Mouse (Mus musculus) common myeloid progenitor, adult 5-6 weeks (primary cell): ENCODE data around the gene Cpa5. TPM values are rescaled to one million over a fixed set of nuclear protein-coding genes. Genes with fewer than 3 reads are reported as not detected.
A peak's percentile ranks its signal among the peaks of the same experiment; 100 is the strongest.

Experiments used
- ATAC-seq: replicated peaks from 2 replicates; pipeline ENCODE4 v1.8.0; 2016; ENCODE audit warnings: low read depth, mild to moderate bottlenecking, moderate TSS enrichment, inconsistent platforms; ENCODE audit not compliant: poor library complexity, severe bottlenecking
- total RNA-seq: library from RNA; stranded (forward); fragments of 200-1000, 187-1606 nt; gene quantifications from 2 replicates; pipeline ENCODE4 v1.2.3, GENCODE M21; 2017

Gene Cpa5
- total RNA-seq, 1 experiment from 2014 or later: not detected

DNA sequence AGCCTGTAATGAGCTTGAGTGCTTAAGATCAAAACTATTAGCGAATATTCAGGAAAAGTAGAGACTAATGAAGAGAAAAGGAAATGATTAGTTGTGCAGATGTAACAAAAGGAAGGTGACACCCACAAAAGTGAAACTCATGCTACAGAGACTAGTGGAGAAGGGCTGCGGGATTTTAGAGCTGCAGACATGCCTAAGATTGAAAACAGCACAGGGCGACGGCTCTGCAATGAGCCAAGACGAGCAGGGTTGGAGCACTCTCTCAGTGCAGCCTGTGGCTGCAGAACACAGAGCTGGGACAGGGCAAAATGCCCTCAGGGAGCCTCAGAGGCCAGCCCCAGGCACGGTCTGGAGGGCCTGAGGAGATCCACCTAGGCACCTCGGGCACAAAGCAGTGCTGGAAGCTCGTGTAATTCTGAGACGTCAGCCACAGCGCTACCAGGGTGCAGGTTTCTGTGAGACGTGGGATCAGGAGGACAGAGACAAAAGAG lies 64.5 kb downstream of the Cpa5 start:
- 0 out of 2 replicates have a peak, but pooled peaks have one; percentile 8 for ATAC-seq

DNA sequence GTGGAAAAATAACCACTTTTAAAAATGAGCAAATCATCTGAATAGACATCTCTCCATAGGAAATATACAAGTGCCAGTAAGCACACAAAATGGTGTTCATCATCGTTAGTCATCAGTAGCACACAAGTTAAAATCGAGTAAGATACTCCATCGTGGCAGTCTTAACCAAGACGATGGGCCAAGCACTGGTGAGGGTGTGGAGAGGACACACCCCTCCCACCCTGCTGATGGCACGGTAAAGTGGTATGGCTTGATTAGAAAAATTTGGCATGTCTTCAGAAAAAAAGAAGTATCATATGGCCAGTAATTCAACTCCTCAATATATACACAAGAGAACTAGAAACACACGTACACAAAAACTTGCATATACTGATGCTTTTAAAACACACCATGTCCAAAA lies 65.7 kb downstream of the Cpa5 start:
- ATAC-seq: no peak

DNA sequence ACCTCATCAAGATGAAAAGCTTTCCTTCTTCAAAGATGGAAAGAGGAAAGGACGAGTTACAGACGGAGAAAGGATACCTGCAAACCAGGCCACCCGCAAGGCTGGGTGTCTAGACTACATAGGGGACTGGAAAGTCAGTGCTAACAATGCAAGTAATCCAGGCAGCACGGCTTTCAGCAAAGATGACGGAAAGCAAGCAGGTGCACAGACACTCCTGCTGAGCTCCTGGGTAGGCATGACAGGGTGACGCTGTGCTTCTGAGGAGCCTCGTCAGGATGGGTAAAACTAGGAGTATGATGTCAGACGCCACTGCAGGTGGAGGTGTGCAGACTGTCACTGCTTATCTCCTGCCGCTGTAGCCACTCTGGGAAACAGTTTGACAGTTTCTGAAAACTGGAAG lies 66.8 kb downstream of the Cpa5 start:
- no peak for ATAC-seq

DNA sequence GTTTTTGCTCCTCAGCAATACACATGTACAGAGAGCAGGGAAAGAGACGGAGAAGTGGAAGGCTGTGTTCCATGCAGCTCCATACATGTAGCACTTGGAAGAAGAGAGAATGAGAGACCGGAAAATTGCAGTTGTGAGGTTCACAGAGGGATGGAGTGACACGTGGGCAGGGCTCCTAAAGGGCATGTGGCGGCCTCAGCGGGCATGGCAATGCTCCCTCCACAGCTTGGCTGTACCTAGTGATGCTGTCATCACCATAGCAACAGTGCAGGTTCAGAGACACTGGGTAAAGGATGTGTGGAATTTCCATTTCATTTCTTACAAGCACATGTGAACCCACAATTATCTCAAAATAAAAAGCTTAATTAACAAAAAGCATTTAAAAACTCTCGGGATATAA lies 67.7 kb downstream of the Cpa5 start:
- ATAC-seq: no peak

DNA sequence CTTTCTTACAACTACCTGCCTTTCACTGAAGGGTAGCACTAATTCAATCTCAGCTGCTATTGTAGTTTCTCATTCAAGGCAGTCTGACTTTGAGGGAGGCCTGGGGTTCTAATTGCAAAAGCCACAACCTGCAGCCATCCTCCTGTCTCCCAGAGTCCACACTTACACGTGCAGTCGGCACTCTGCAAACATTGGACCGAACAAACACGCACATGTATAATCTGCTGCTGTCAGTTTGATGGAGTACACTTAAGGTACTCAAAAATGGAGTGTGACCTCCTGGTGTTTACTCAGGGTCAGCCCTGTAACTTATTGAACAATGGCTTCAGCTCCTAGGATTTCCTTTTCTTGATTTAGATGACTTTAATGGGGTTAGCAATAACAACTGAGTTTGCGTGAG lies 68.8 kb downstream of the Cpa5 start:
- no peak for ATAC-seq

DNA sequence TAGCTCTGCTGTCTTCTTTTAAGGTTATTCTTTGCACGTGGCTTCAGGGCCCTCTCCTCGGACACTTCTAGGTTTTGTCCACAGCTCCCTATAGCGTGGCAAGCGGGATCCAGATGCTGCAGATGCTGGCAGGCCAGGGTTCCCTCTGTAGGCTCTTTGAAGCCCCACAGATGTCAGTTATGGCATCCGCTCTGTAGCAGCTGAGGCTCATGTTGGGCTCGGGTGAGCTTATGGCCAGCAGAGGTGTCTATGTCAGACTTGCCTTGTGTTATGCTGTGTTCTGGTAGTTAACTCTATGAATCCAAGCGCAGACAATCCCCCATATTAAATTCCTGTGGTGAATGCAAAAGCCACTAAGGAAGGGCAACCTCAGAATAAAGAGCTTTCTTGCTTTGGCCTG lies 69.6 kb downstream of the Cpa5 start:
- no peak for ATAC-seq

Other genes with a start within 250 kb of the Cpa5 start
- gene Zc3hc1, start 220.0 kb upstream of the Cpa5 start, total RNA-seq: 44.0 and 45.2 TPM in 2 replicates
- 40.2 and 43.4 TPM in 2 replicates for gene Klhdc10, start 209.1 kb upstream of the Cpa5 start, total RNA-seq
- 25.7 and 48.9 TPM in 2 replicates for gene Tmem209, start 101.2 kb upstream of the Cpa5 start, total RNA-seq
- gene Ssmem1, start 101.2 kb upstream of the Cpa5 start, total RNA-seq: not detected in 2 replicates
- gene Cpa2, start 69.4 kb upstream of the Cpa5 start, total RNA-seq: 1.2 TPM in 1 of 2 replicates, not detected in the other
- gene Cpa4, start 42.6 kb upstream of the Cpa5 start, total RNA-seq: not detected in 2 replicates
- gene Cpa1, start 28.2 kb downstream of the Cpa5 start, total RNA-seq: not detected in 2 replicates
- gene Cep41, start 82.7 kb downstream of the Cpa5 start, total RNA-seq: 9.3 and 12.0 TPM in 2 replicates
- 0.14 TPM in 1 of 2 replicates, not detected in the other for gene Mest, start 112.5 kb downstream of the Cpa5 start, total RNA-seq